Mouse (Mus musculus) stomach, postnatal 0 days (tissue): ENCODE measurements at regions not wholly inside any gene's neighbourhood (a gene's known extent, or its start where the extent isn't known, plus 50 kb on each side); places are given as distances from the start of the nearest gene placed in this dataset.

Experiments
- CTCF ChIP-seq: IDR thresholded peaks from 2 replicates; pipeline ENCODE4 v1.5.1; 2016; ENCODE audit warnings: antibody characterized with exemption, low read depth, mild to moderate bottlenecking, moderate library complexity
- EP300 ChIP-seq: optimal IDR thresholded peaks from 2 replicates; pipeline ENCODE3; 2016; ENCODE audit warnings: antibody characterized with exemption

DNA sequence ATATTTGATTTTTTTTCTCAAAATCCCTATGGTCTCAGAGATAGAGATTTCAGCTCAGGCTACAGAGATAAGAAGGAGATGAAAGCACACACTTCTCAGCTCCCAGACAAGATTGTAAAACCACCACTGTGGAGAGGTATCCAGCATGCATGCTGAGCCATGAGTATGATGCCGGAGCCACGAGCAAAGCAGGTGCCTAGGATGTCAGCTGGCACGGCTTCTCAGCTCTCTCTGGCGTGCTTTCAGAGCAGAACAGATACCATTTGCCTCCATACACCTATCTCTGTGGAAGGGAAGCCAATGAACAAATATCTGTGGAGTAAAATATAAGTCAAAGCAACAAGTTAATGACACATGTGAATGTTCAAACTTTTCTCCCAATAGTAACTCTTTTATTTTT is 1179.3 kb downstream of the Ntrk3 start:
- TF ChIP-seq CTCF, result no peak
- no peak for TF ChIP-seq EP300
